Mouse (Mus musculus) cerebellum, adult 2 months (tissue): ENCODE results near the gene Pde4dip.

Source experiments
- CTCF ChIP-seq: fragments of 200-500 bp; IDR thresholded peaks from 2 replicates; pipeline ENCODE4 v1.5.1; 2011; ENCODE audit warnings: low read depth, mild to moderate bottlenecking, control low read depth, low read length, moderate library complexity, borderline replicate concordance; ENCODE audit not compliant: insufficient read depth
- POLR2A ChIP-seq: fragments of 200-500 bp; IDR thresholded peaks from 2 replicates; pipeline ENCODE4 v1.6.1; 2011; ENCODE audit warnings: low read length, control low read depth, borderline replicate concordance; ENCODE audit not compliant: insufficient read depth

DNA sequence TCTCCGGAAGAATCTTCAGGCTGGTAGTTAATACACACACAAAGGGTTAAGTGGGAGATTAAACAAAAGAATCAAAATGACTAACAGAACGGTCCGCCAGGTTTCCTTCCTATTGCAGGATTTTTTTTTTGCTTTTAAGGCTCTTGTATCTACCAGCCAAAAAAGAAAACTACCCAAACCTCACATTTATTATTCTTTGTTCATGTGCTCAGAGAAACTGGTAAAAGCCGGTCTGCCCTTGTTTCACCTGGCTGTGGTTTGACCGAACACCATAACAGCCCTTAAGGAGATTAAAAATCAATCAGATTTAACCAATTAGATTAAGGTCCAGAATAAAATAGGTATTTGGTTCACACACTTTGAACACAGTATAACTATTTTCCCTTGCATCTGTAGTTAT is 124.4 kb downstream of the Pde4dip start:
- TF ChIP-seq CTCF = no peak
- TF ChIP-seq POLR2A = no peak
